In genomic region chr17:6108175-6108574, GRCm38 (mm10) we compare ENCODE assay signal across 8 mouse cellular contexts. TPM values are rescaled to one million over a fixed set of nuclear protein-coding genes. Genes with fewer than 3 reads are reported as not detected.
DNase-seq lines count a peak whose midpoint lies in the region; ATAC-seq and TF ChIP-seq lines count a peak whose summit lies in the region.

No protein-coding gene starts in this region.

- H3K9me3 ChIP-seq in hindbrain, embryonic 15.5 days = no peaks in the 10 kb centered on the region
- H3K9me3 ChIP-seq in midbrain, embryonic 14.5 days (ENCODE audit: control insufficient read depth, low read length) = no peaks in the 10 kb centered on the region

- 53% methylated on average over 7 of the region's 7 CpGs for WGBS in kidney, adult 2 months
- 32% methylated on average over 7 of the region's 7 CpGs for WGBS in hindbrain, embryonic 15.5 days
- 40% methylated on average over 7 of the region's 7 CpGs for WGBS in midbrain, embryonic 14.5 days

- peak overlapping the region; percentile 26; the same call in 1 of the 2 replicates for H3K4me3 ChIP-seq in kidney, adult 2 months (ENCODE audit: insufficient read depth, low read depth, low read length)
- H3K4me3 ChIP-seq in embryonic fibroblast, embryonic 13.5 days (ENCODE audit: insufficient read depth, low read length) = peak overlapping the region; percentile 98
- peak overlapping the region; percentile 64 for H3K4me3 ChIP-seq in hindbrain, embryonic 15.5 days
- H3K4me3 ChIP-seq in midbrain, embryonic 14.5 days (replicated peaks; ENCODE audit: low read depth, low read length) = peak overlapping the region; percentile 94

- H3K4me1 ChIP-seq in kidney, adult 2 months (ENCODE audit: control insufficient read depth, insufficient read depth, low read length) = peaks cover 5% of the 10 kb centered on the region; the same call in 1 of the 2 replicates
- peaks cover 6% of the 10 kb centered on the region for H3K4me1 ChIP-seq in embryonic fibroblast, embryonic 13.5 days (ENCODE audit: control insufficient read depth, insufficient read depth, low read length)
- peaks cover 38% of the 10 kb centered on the region for H3K4me1 ChIP-seq in hindbrain, embryonic 15.5 days (replicated peaks)
- H3K4me1 ChIP-seq in midbrain, embryonic 14.5 days (ENCODE audit: control insufficient read depth, insufficient read depth, low read length) = peaks cover 28% of the 10 kb centered on the region

- H3K36me3 ChIP-seq in kidney, adult 2 months (ENCODE audit: control insufficient read depth, insufficient read depth, low read length) = no peaks in the 10 kb centered on the region; the same call in 1 of the 2 replicates
- peaks cover 4% of the 10 kb centered on the region; the same call in 1 of the 2 replicates for H3K36me3 ChIP-seq in hindbrain, embryonic 15.5 days
- peaks cover 11% of the 10 kb centered on the region; the same call in 1 of the 2 replicates for H3K36me3 ChIP-seq in midbrain, embryonic 14.5 days (ENCODE audit: control insufficient read depth, insufficient read depth, low read length)

- peak overlapping the region; percentile 77 for H3K4me2 ChIP-seq in hindbrain, embryonic 15.5 days
- peak overlapping the region; percentile 87 for H3K4me2 ChIP-seq in midbrain, embryonic 14.5 days (ENCODE audit: low read length)

- no peak for TF ChIP-seq POLR2A in kidney, adult 2 months (IDR thresholded peaks at IDR 0.05; ENCODE audit: low read depth, low read length)
- TF ChIP-seq POLR2A in embryonic fibroblast, embryonic 13.5 days (IDR thresholded peaks at IDR 0.05; ENCODE audit: low read depth, low read length) = no peak; the same call in 1 of the 2 replicates

- H3K27me3 ChIP-seq in kidney, adult 2 months (replicated peaks; ENCODE audit: control insufficient read depth, insufficient read depth, low read length) = no peaks in the 10 kb centered on the region
- no peaks in the 10 kb centered on the region for H3K27me3 ChIP-seq in hindbrain, embryonic 15.5 days
- no peaks in the 10 kb centered on the region for H3K27me3 ChIP-seq in midbrain, embryonic 14.5 days (ENCODE audit: control insufficient read depth, insufficient read depth, low read length)

- no peak for DNase-seq in kidney, adult 2 months
- DNase-seq in kidney, postnatal 4 days = no peak
- DNase-seq in midbrain, embryonic 14.5 days = no peak
- no peak for DNase-seq in thymus, adult 18-20 months
- DNase-seq in right cerebral cortex, adult 2 months (ENCODE audit: low spot score in 2 of 2) = no peak

- H3K9ac ChIP-seq in hindbrain, embryonic 15.5 days = peak overlapping the region; percentile 95
- peak overlapping the region; percentile 96 for H3K9ac ChIP-seq in midbrain, embryonic 14.5 days (replicated peaks; ENCODE audit: low read length)

- no peak overlapping the region for H3K27ac ChIP-seq in kidney, adult 2 months (ENCODE audit: insufficient read depth, low read depth, low read length)
- H3K27ac ChIP-seq in embryonic fibroblast, embryonic 13.5 days (ENCODE audit: insufficient read depth, low read length) = peak overlapping the region; percentile 80
- peak overlapping the region; percentile 99; the same call in 1 of the 2 replicates for H3K27ac ChIP-seq in hindbrain, embryonic 15.5 days (replicated peaks)
- H3K27ac ChIP-seq in midbrain, embryonic 14.5 days (replicated peaks; ENCODE audit: low read depth, low read length) = no peak overlapping the region

- TF ChIP-seq CTCF in kidney, adult 2 months (conservative IDR thresholded peaks at IDR 0.05; ENCODE audit: insufficient read depth, insufficient read length, low read depth, low read length) = no peak
- TF ChIP-seq CTCF in embryonic fibroblast, embryonic 13.5 days (IDR thresholded peaks at IDR 0.05; ENCODE audit: borderline replicate concordance, insufficient read depth, low read length) = no peak

- ATAC-seq in hindbrain, embryonic 15.5 days (ENCODE audit: low FRiP score, low read depth) = no peak
- ATAC-seq in midbrain, embryonic 14.5 days (ENCODE audit: low FRiP score, low TSS enrichment) = no peak
- no peak for ATAC-seq in monocyte, adult 5-6 weeks (replicated peaks; ENCODE audit: insufficient number of reproducible peaks, low FRiP score, low TSS enrichment, poor library complexity, severe bottlenecking)

RNA-seq across cellular contexts. Expression of gene Tulp4, which starts 1.9 kb away (rescaled TPM):
- polyA plus RNA-seq in kidney, adult 2 months (2012; rRNA removed) = 42.5 and 48.0 TPM in 2 replicates
- polyA plus RNA-seq in embryonic fibroblast, embryonic 13.5 days (2011; ENCODE audit: insufficient read length, low read depth, missing spikeins) = 164 and 243 TPM in 2 replicates
- polyA plus RNA-seq in hindbrain, embryonic 15.5 days (2015; fragmentation: Nextera tagmentation; extraction: Ambion mirVana) = 120 and 134 TPM in 2 replicates
- 203 and 212 TPM in 2 replicates for polyA plus RNA-seq in midbrain, embryonic 14.5 days (2014; fragmentation: Nextera tagmentation; extraction: Ambion mirVana)
- 65.7 to 103 TPM (median 69.9 TPM) in 3 replicates for total RNA-seq in monocyte, adult 5-6 weeks (2017)

RNA-seq across cellular contexts. Expression of gene Gtf2h5, which starts 28.6 kb away (rescaled TPM):
- polyA plus RNA-seq in kidney, adult 2 months (2012; rRNA removed) = 25.4 and 39.5 TPM in 2 replicates
- polyA plus RNA-seq in embryonic fibroblast, embryonic 13.5 days (2011; ENCODE audit: insufficient read length, low read depth, missing spikeins) = 69.2 and 75.1 TPM in 2 replicates
- polyA plus RNA-seq in hindbrain, embryonic 15.5 days (2015; fragmentation: Nextera tagmentation; extraction: Ambion mirVana) = 199 TPM in 2 replicates
- polyA plus RNA-seq in midbrain, embryonic 14.5 days (2014; fragmentation: Nextera tagmentation; extraction: Ambion mirVana) = 194 and 234 TPM in 2 replicates
- 33.3 to 71.9 TPM (median 54.4 TPM) in 3 replicates for total RNA-seq in monocyte, adult 5-6 weeks (2017)

RNA-seq across cellular contexts. Expression of gene Serac1, which starts 28.6 kb away (rescaled TPM):
- 4.1 and 4.3 TPM in 2 replicates for polyA plus RNA-seq in kidney, adult 2 months (2012; rRNA removed)
- 4.5 and 4.7 TPM in 2 replicates for polyA plus RNA-seq in embryonic fibroblast, embryonic 13.5 days (2011; ENCODE audit: insufficient read length, low read depth, missing spikeins)
- 11.9 and 12.7 TPM in 2 replicates for polyA plus RNA-seq in hindbrain, embryonic 15.5 days (2015; fragmentation: Nextera tagmentation; extraction: Ambion mirVana)
- polyA plus RNA-seq in midbrain, embryonic 14.5 days (2014; fragmentation: Nextera tagmentation; extraction: Ambion mirVana) = 10.6 and 12.9 TPM in 2 replicates
- 1.3 to 4.2 TPM (median 3.7 TPM) in 3 replicates for total RNA-seq in monocyte, adult 5-6 weeks (2017)

Comparison
In these comparisons a context has a peak if more than half of its experiments do, and no peak if none do; other contexts are left out.
1. H3K27ac ChIP-seq: peak in embryonic fibroblast, embryonic 13.5 days (single experiment) and hindbrain, embryonic 15.5 days (single experiment); none in kidney, adult 2 months (single experiment) and midbrain, embryonic 14.5 days (single experiment).
2. H3K4me3 ChIP-seq: peak in every context shown above with its lines; median percentile 98 in embryonic fibroblast, embryonic 13.5 days; 94 in midbrain, embryonic 14.5 days; 64 in hindbrain, embryonic 15.5 days; 26 in kidney, adult 2 months.